Mouse (Mus musculus) G1E (cell line): ENCODE measurements around the gene Rnf167. TPM values are rescaled to one million over a fixed set of nuclear protein-coding genes. Genes with fewer than 3 reads are reported as not detected.
A peak's percentile ranks its signal among the peaks of the same experiment; 100 is the strongest.

Source experiments
- ATAC-seq: 2 replicates; pipeline ENCODE4 v1.8.0; 2016; ENCODE audit warnings: mild to moderate bottlenecking; ENCODE audit not compliant: insufficient number of reproducible peaks, poor library complexity, low FRiP score, severe bottlenecking; ENCODE audit errors: extremely low read depth
- DNase-seq: peaks from one replicate; pipeline ENCODE4 v3.0.0; 2012; ENCODE audit warnings: low spot score
- H3K27me3 ChIP-seq: 2 replicates; pipeline ENCODE4 v1.6.1; 2012; ENCODE audit warnings: mild to moderate bottlenecking, low read length, inconsistent platforms; ENCODE audit not compliant: insufficient read depth
- H3K36me3 ChIP-seq: replicated peaks from 2 replicates; pipeline ENCODE3; 2012; ENCODE audit warnings: mild to moderate bottlenecking, inconsistent platforms
- H3K4me1 ChIP-seq: 2 replicates; pipeline ENCODE4 v1.6.1; 2012; ENCODE audit warnings: low read depth, low read length, inconsistent platforms, mixed read lengths; ENCODE audit not compliant: insufficient read depth
- H3K4me3 ChIP-seq: 2 replicates; pipeline ENCODE4 v1.5.1; 2012; ENCODE audit warnings: low read depth, mild to moderate bottlenecking, inconsistent platforms, low read length, moderate library complexity, mixed read lengths
- H3K9me3 ChIP-seq: replicated peaks from 2 replicates; pipeline ENCODE4 v1.6.1; 2012; ENCODE audit warnings: inconsistent platforms
- CTCF ChIP-seq: IDR thresholded peaks from 2 replicates; pipeline ENCODE4 v1.5.1; 2012; ENCODE audit warnings: low read depth, low read length, inconsistent platforms, mixed read lengths
- GATA1 ChIP-seq: IDR thresholded peaks from 2 replicates; pipeline ENCODE4 v1.6.1; 2012; ENCODE audit warnings: borderline replicate concordance, low read length, inconsistent platforms, mixed read lengths
- GATA2 ChIP-seq: IDR thresholded peaks from 2 replicates; pipeline ENCODE4 v1.6.1; 2012; ENCODE audit warnings: low read depth, low read length, inconsistent platforms, borderline replicate concordance
- POLR2AphosphoS5 ChIP-seq: IDR thresholded peaks from 2 replicates; pipeline ENCODE4 v1.6.1; 2012; ENCODE audit warnings: low read depth, low read length, inconsistent platforms; ENCODE audit not compliant: insufficient replicate concordance
- TAL1 ChIP-seq: conservative IDR thresholded peaks from 2 replicates; pipeline ENCODE4 v1.6.1; 2012; ENCODE audit warnings: low read depth, low read length, inconsistent platforms, mixed read lengths
- polyA plus RNA-seq: library from polyadenylated mRNA; stranded (reverse); fragments of >175 nt; gene quantifications from 2 replicates; pipeline ENCODE4 v1.2.3, GENCODE M21; 2012
- total RNA-seq, 2 experiments: library from RNA; stranded (forward) in 1 of 2; stranded (reverse) in 1 of 2; fragments of 200-1000 nt in 1 of 2; fragments of >200 nt in 1 of 2; fragmentation: Nextera tagmentation in 1 of 2; gene quantifications; 2 replicates each; pipeline ENCODE4 v1.2.3; 2014 to 2017

Gene Rnf167
- total and polyA plus RNA-seq, 3 experiments, result 64.1 to 115 (median 81.3) TPM

- DNase-seq, result no peak
- H3K9me3 ChIP-seq, result no peaks in the 10 kb centered on the region
- H3K4me1 ChIP-seq, result peaks cover 26% of the 10 kb centered on the region
- H3K36me3 ChIP-seq, result no peaks in the 10 kb centered on the region
- TF ChIP-seq TAL1 (no peak), GATA2 (no peak), POLR2AphosphoS5 (no peak), CTCF (no peak), GATA1 (no peak)
- H3K27me3 ChIP-seq, result peaks cover 16% of the 10 kb centered on the region; the same call in 1 of the 2 replicates
- peak; percentile 49 for ATAC-seq
- H3K4me3 ChIP-seq, result no peak overlapping the region
These were observed 24.8 kb upstream of the Rnf167 start for GRCm38 (mm10) chr11:70621972-70622814.

GRCm38 (mm10) chr11:70623053-70623742 is 23.8 kb upstream of the Rnf167 start:
- DNase-seq (no peak), ATAC-seq (no peak)

GRCm38 (mm10) chr11:70625473-70625872 is 21.6 kb upstream of the Rnf167 start:
- H3K27me3 ChIP-seq, result peaks cover 7% of the 10 kb centered on the region; the same call in 1 of the 2 replicates
- H3K4me1 ChIP-seq, result peaks cover 30% of the 10 kb centered on the region
- ATAC-seq (no peak), DNase-seq (no peak)
- H3K36me3 ChIP-seq, result no peaks in the 10 kb centered on the region
- no peak for TF ChIP-seq POLR2AphosphoS5
- TF ChIP-seq CTCF, result peak; percentile 75
- TF ChIP-seq GATA2, result no peak
- no peak for TF ChIP-seq GATA1
- no peak overlapping the region for H3K4me3 ChIP-seq
- H3K9me3 ChIP-seq, result no peaks in the 10 kb centered on the region

More at GRCm38 (mm10) chr11:70623053-70623742, 23.8 kb upstream of the Rnf167 start:
- no peak for TF ChIP-seq POLR2AphosphoS5
- TF ChIP-seq GATA1, result no peak
- no peak for TF ChIP-seq CTCF
- no peak for TF ChIP-seq GATA2
- TF ChIP-seq TAL1, result no peak
- no peaks in the 10 kb centered on the region for H3K9me3 ChIP-seq
- peaks cover 26% of the 10 kb centered on the region for H3K4me1 ChIP-seq
- no peak overlapping the region for H3K4me3 ChIP-seq
- H3K27me3 ChIP-seq, result peaks cover 14% of the 10 kb centered on the region; the same call in 1 of the 2 replicates
- H3K36me3 ChIP-seq, result no peaks in the 10 kb centered on the region

GRCm38 (mm10) chr11:70626877-70627276 is 20.2 kb upstream of the Rnf167 start:
- H3K9me3 ChIP-seq, result no peaks in the 10 kb centered on the region
- no peak for ATAC-seq
- H3K36me3 ChIP-seq, result no peaks in the 10 kb centered on the region
- peaks cover 33% of the 10 kb centered on the region for H3K4me1 ChIP-seq
- no peak overlapping the region for H3K4me3 ChIP-seq
- TF ChIP-seq POLR2AphosphoS5 (no peak), GATA2 (no peak), TAL1 (no peak), CTCF (no peak), GATA1 (no peak)
- H3K27me3 ChIP-seq, result peaks cover 6% of the 10 kb centered on the region; the same call in 1 of the 2 replicates
- no peak for DNase-seq

GRCm38 (mm10) chr11:70628431-70628830 is 18.6 kb upstream of the Rnf167 start:
- TF ChIP-seq POLR2AphosphoS5 (no peak), GATA2 (no peak), CTCF (no peak), GATA1 (no peak), TAL1 (no peak)

GRCm38 (mm10) chr11:70629557-70629956 is 17.5 kb upstream of the Rnf167 start:
- H3K4me1 ChIP-seq, result peaks cover 19% of the 10 kb centered on the region
- H3K36me3 ChIP-seq, result no peaks in the 10 kb centered on the region
- 0 out of 2 replicates have a peak, but pooled peaks cover 4% of the 10 kb centered on the region for H3K27me3 ChIP-seq
- H3K9me3 ChIP-seq, result no peaks in the 10 kb centered on the region
- ATAC-seq (peak; percentile 8; the same call in 1 of the 2 replicates), DNase-seq (peak; percentile 56)
- TF ChIP-seq GATA2 (no peak), GATA1 (no peak), CTCF (no peak), TAL1 (no peak), POLR2AphosphoS5 (no peak)
- H3K4me3 ChIP-seq, result no peak overlapping the region

More at GRCm38 (mm10) chr11:70628431-70628830, 18.6 kb upstream of the Rnf167 start:
- peaks cover 4% of the 10 kb centered on the region; the same call in 1 of the 2 replicates for H3K27me3 ChIP-seq
- ATAC-seq, result no peak
- no peak for DNase-seq
- H3K4me1 ChIP-seq, result peaks cover 19% of the 10 kb centered on the region
- H3K9me3 ChIP-seq, result no peaks in the 10 kb centered on the region
- H3K36me3 ChIP-seq, result no peaks in the 10 kb centered on the region
- H3K4me3 ChIP-seq, result no peak overlapping the region
